Mouse (Mus musculus) mesoderm, embryonic 11.5 days (tissue): Measurements from ENCODE around the gene Tmem202.

Source experiments
- DNase-seq: peaks from one replicate; pipeline ENCODE4 v3.0.0-alpha.2; 2012; ENCODE audit warnings: low read depth, low spot score

Gene Tmem202

DNA sequence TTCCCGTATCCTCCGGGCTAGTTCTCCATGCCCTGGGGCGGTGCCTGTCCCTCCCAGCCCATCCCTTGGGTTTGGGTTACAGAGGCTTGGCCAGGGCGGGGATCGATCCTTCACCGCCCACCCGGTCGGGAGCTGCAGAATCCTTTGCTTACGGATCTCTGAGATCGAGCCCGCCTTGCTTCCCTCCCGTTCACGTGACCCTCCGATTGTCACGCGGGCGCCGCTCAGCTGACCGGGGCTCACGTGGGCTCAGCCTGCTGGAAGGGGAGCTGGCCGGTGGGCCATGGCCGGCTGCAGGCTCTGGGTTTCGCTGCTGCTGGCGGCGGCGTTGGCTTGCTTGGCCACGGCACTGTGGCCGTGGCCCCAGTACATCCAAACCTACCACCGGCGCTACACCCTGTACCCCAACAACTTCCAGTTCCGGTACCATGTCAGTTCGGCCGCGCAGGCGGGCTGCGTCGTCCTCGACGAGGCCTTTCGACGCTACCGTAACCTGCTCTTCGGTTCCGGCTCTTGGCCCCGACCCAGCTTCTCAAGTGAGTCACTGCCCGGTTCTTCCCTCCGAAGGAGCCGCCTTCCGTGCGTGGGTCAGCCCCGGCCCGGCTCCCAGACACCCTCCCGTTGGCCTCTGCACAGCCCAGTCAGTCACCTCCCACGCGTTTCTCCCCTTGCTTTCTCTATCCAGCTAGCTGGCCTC lies at the start of gene Tmem202, which contains the start of gene Hexa:
Gene Tmem202, minus strand, starts transcription at position 407 of the 697 bp plus-strand sequence.
Gene Hexa, plus strand, starts transcription at position 100 of the 697 bp plus-strand sequence.
- DNase-seq = peak; percentile 91

DNA sequence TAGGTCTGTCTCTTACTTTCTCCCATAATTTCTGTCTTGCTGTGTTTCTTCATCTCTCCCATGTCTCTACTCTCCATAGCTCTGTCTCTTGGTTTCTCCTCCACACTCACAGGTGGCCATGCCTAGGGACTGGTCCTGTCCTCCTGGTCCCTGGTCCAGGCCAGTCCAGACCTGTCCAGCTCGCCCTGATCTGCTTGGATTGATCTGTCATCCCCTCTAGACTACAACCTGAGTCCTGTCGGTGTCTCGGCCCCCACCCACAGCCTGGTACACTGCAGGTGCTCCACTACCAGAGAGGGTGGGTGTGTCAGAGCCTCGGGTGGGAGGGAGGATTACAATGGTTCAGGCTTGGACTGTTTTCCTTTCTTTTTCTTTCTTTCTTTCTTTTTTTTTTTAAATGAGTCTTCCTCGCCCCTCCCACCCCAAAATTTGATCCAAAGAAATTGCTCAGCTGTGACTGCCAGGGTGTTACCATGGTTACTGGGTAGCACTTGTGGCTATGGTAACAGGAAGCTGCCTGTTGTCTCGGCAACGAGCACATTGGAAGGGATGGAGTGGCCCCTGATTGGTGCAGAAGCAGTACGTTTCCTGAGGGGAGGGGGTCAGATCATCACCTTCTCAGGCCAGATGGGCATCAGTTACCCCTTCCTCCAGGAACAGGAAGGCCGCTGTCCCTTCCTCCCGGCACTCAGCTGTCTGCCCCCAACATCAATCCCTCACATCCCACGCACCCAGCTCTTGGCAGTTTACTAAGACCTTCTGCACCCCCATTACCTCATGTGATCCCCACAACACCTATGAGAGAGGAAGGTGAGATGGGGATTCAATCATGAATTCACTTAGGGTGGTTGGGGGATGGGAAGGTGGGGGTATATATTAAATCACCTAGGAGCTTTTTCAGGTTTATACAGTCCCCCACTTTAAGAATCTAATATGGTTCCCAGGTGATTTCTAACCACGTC lies 49.3 kb upstream of the Tmem202 start:
- DNase-seq = peak; percentile 53

DNA sequence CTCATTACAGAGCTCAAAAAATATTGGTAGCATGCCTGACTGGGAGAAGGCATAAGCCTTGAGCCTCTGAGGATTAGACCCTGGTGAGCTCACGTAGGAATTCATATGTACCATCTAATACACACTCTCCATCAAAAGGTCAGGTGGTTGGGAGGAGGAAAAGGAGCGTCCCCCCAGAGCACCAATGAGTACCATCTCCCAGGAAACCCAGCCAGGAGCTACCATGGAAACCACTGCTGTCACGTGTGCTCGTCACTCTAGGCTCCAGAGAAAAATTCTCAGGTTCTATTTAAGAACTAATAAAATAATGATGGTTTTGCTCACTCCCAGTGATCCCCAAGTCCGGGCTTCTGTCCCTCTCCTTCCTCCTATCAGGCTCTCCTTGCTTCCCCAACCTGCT lies 48.6 kb upstream of the Tmem202 start:
- no peak for DNase-seq

DNA sequence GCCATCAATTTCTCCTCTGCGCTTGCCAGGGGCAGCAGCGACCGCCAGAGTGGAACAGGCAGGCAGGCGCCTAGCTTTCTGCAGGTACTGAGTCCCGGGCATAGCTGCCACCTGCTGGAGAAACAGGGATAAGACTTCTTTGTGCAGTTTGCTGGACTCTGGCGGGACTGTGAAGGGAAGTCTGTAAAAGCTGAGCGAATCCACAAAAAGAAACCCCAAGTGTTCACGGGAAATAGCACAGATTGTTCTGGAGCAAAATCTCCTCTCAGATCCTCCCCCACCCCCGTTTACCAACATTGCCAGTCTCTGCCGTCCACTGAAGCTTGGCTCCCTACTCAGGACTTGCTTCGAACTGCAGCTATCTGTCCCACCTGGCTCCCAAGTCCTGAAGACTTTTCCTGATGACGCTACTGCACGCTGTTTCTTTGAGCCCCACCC lies 45.2 kb upstream of the Tmem202 start:
- DNase-seq = peak; percentile 82

DNA sequence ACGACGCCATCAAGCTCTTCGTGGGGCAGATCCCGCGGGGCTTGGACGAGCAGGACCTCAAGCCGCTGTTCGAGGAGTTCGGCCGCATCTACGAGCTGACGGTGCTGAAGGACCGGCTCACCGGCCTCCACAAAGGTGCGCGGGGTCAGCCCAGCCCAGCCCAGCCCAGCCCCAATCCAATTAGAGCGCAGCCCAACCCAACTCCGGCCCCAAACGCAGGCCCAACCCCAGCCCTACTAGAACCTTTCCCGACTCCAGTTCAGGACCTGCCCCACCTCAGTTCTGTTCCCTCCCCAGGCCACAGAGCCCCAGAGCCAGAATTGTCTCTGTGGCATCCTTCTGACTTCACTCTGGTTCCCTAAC lies 38.8 kb upstream of the Tmem202 start:
- no peak for DNase-seq

DNA sequence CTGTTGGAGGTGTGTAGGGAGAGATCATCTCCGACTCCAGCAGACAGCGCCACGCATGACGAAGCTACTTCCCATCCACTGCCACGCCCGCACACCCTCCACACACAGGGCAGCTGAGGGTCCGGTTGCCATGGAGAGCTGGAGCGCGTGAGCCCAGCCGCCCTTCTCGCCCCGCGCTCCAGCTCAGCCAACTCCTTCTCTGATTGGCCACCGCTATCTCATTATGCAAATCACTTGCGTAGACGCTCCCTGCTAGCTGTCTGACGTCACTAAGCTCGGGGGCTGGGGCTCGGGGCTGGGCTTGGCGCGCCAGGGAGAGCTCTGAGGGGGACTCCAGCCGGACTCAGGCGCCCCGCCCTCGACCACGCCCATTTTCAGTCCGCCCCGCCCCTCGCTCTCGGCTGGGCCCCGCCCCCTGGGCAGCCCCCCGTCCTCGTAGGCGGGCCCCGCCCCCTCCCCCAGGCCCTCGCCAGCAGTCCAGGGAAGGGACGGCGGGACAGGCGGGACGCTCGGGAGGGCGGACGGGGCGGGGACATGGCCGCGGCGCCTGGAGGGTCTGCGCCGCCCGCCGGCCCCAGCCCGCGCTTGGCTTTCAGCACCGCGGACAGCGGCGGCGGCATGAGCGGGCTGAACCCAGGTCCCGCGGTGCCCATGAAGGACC lies 38.3 kb upstream of the Tmem202 start, which contains the start of gene Celf6:
Gene Celf6, plus strand, starts transcription at position 74 of the 661 bp plus-strand sequence.
- DNase-seq = peak; percentile 99

DNA sequence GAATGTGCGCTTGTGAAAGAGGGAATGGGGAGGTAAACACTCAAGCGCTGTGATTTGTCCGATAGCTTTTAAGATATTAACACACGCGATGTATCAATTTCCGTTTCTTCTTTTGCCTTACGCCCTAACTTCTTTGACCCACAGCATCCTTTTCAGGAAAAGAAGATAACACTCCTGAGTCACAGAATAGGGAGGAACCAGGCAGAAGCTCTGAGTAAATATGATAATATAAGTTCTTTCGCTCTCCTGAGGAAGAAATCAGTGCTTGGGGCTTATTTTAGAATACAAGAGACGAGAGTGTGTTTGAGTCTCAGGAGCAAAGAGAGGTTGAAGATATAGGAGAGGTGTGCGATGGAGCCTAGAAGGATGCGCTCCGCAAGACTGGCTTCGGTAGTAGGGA lies 37.8 kb upstream of the Tmem202 start:
- DNase-seq = no peak

DNA sequence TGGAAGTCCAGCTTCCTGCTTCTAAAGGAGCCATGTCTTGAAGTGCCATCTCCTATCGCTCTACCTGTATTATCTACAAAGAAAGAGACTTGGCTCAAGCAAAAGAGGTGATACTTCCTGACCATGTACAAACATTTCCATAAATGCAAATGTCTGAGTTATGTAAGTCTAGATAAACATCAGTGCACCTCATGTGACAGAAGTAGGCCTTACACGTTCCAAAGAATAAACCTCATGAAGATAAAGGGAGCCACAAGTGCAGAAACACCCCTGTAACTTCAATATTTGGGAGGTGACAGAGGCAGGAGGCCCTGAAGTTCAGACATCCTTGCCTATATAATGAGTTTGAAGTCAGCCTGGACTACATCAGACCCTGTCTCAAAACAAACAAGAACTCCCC lies 32.2 kb upstream of the Tmem202 start:
- DNase-seq = no peak

DNA sequence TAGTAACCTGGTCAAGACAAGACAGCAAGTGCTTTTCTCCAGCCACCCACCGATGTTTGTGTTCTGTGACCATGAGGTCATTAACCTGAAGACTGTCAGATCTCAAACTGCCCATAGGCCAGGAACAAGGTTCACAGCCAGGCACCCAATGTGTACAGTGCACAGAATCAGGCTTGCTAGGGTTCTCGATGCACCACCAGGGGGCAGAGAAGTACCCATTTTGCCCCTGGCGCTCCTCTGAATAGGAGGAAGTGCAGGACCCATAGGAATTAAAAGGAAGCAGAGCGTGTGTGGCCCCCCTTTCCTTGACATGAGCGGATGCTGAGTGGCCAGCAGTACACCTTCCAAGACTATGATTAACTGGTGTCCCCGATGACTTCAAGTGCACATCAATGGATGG lies 27.5 kb upstream of the Tmem202 start:
- peak; percentile 71 for DNase-seq

DNA sequence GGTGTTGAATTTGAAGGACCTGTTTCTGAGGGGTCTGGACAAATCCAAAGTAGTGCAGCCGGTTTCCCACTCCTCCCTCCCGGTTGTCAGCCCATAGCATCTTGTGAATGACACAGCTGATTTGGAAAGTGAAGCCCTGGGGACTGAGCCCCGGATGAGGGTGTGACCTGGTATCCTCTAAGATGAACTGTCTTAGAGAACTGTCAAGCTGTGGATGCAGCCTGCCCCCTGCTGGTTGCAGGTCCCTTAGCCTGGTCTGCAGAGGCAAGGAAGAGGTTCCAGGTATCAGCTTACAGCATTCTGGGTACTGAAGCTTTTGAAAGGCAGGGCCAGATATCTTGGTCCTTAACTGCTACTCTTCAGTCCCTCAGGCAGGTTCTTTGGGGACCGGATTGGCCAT lies 26.0 kb upstream of the Tmem202 start:
- DNase-seq = peak; percentile 72

DNA sequence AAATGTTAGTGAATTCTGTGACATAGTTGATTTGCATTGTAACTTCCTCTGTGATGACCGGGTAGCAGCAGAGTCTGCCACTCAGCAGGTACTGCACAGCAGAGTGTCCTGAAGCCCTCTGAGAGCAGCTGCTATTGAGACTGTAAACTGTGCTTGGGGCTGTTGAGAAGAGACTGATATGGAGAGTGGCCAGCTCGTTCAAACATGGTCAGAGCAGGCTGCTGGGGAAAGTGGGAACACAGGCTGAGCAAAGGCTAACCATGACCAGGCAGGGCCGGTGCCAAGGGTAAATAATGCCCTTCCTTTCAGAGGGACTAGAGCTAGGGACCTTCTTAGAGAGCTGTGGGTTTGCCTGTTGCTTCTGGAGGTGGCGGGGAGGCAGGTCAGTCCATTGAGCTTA lies 14.1 kb upstream of the Tmem202 start:
- DNase-seq = no peak

DNA sequence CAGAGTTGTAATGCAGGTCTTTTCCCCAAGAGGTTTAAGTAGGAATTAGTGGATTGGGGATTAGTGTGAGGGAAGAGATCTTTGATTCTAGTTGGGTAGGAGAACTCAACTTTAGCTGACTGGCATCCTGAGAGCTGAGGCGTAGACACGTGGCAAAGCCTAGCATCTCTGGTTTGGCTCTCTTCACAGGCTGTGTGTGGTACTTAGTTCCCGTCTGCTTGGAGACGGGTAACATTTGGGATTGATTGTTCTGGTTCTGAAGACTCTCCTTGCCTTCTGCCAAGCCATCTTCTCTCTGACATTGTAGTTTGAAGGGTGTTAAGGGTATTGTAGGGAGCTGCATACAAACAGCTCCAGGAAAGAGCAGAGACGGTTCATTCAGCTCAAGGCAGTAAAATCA lies 13.0 kb upstream of the Tmem202 start:
- no peak for DNase-seq

DNA sequence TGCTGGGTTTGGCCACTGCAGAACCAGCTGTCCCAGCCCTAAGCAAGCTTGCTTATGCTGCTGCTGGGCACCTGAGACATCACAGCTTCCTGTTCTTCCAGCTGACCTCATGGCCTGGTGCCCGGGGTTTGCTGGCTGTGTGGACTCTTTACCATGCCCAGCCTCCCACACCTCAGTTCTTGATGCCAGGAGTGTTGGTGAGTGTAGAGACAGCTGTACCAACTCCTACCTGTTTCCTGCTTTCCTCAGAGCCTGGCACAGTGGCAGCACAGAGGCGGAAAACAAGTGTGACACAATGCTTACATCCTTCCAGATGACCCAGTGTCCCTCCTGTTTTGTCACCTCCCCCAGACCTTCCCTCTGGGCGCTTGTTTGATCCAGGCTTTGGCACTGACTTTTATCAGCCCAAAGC lies 12.0 kb upstream of the Tmem202 start:
- DNase-seq = no peak

DNA sequence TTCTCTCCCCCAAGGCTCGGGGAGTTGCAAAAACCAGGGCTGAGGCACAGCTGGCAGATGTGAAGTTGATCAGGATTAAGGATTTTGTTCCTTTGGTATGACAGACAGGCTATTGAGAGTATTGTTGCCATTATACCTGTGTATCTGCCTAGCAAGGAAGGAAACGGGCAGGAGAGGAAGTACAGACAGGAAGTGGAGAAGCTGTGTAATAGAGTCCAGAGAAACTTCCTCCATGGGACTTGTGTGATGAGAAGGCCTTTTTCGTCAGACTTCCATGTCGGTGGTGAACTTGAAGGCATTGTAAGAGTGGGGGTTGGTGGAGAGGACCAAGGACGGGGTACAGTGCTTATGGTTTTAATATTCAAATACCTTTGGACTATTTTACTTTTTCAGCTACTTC lies 11.4 kb upstream of the Tmem202 start:
- no peak for DNase-seq

DNA sequence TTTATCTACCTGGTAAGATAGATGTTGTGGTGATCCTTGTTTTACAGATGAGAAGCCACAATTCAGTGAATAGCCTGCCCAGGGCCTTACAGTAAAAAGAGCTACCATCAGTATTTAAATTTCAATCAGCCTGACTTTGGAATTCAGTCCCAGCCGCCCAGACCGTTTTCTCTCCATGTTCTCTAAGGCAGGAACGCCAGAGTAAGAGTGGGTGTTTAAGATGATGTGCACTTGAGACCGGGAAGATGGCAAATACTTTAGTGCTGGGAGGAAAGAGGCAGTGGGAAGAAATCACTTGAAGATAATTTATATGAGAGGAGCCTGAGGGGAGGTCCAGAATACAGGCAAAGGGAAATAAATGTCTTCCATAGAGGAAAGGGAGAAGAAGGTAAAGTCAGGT lies 10.4 kb upstream of the Tmem202 start:
- DNase-seq = no peak

DNA sequence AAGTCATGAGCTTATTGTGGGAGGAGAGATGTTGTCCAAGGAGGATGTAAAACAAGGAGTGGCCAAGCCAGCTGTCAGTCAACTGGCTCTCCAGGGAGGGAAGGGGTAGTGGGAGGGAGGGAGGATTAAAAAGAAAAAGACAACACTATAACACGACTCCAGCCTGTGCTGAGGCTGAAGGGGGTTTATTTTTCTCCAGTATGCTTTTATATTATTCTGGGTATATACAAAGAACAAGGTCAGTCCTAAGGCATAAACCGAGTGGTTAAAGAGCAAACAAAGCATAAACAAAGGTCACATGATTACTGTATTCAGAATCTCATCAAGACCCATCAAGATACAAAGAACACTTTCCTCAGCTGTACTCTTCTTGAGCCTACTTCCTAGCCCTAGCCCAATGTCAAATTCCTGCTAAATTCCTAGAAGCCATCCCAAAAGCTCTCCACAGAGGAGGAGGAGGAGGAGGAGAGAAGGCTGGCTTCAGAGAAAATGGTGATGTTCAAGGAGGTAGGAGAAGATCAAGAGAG lies 9.4 kb upstream of the Tmem202 start:
- DNase-seq = no peak

DNA sequence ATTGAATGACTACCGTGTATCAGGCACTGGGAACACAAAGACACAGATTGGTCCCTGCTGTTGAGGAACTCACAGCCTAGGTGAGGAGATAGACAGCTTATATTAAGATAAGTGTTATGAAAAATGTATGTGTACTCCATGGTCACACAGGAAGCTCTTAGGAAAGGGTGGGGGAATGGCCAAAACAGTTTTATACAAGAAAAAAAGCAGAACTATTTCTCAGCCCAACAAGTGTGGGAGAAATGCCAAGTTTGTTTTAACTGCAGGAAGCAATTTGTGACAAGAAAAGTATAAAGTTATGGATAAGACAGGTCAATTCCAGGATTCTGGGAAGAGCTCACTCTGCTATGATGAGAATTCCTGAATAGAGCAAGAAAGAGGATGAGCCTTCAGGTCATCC lies 8.2 kb upstream of the Tmem202 start:
- no peak for DNase-seq

DNA sequence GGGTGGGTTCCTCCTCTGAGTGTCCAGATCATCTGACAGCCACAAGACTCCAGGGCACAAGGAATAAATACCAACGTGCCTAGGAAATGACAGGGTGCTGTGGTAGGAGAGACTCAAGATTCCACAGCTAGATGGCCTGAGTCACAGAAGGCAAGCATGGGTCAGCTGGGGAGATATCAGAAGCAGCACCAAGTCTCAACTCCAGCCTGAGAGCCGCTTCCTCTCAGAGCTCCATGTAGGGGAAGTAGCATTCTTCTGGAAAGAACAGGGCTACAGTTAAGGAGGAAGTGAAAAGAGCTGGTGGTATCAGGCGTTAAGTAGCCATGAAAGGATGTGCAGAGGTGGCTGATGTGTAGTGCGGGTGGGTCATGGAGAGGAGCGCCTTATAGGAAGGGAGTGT lies 5.1 kb upstream of the Tmem202 start:
- no peak for DNase-seq

DNA sequence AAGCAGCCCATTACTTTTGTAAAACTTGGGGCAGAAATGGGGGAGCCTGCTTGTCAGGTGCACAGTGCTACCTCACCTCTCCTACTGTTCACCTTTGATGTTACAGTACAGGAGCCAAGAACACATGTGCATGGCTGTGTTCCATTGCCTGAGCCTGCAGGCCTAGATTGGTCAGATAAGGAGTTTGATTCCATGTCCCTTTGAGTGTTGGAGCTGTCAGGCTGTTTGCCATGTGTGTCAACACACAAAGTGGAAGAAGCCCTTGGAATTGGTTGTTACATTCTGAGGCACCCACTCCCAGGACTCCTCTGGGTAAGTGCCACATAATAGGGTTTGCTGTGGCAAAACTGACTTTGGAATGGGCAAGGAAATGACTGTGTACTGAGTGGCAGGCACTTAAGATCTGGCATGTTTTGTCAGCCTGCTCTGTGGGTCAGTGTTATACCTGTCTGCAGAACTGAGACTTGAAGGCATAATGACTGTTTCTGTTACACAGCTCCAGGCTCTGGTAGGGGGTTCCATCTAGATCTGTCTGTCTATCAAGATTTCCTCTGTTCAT lies 3.2 kb upstream of the Tmem202 start:
- no peak for DNase-seq

DNA sequence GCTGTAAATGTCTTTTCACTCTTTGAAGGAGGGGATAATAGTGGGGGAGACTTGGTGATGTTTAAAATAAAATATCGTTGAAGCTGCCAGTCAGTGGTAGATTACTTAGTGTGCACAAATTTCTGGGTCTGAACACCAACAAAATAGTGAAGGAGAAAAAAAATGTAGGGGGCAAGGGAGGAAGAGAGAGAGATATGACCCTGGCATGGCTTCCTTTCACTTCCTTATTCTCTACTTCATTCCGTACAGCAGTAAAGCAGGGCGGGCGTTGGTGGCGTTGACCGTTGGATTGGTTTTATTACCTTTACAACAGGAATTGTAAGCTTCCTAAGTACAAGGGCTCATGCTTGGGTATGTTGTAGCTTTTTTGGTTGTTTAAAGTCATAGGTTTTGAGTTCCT lies 2.0 kb upstream of the Tmem202 start:
- DNase-seq = no peak

DNA sequence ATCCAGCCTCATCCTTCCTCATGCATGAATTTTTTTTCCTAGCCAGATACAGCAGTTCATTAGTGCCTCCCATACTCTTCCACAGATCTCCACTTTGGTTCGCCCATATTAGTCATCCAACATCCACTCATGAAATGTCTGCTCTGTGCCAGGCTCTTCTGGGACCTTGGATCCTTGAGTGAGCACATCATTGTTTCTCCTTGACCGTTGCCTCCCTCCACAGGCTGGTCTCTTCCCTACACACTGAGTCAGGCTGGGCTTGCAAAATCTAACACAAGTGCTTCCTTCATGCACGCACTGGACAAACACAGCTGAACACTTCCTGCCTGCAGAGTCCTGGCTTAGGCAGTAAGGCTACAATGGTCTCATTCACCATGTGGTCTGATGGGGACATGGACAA lies 2.0 kb downstream of the Tmem202 start:
- no peak for DNase-seq

DNA sequence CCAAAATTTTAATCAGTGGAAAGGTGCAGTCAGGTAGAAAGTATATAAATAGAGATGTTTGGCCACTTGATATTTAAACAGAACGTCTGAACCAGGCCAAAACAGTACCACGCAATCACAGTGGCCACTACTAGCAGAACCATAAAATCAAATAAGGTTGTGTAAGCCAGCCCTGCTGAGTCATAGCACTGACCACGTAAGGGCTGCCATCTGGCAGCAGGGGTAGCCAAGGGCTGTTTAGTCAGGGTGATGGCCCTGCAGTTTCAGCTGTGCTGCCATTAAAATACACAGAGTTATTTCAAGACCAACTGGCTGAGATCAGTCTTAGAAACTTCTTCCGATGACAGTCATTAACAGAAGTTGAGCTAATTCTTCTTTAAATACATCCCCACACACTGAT lies 5.8 kb downstream of the Tmem202 start:
- DNase-seq = no peak
